Mouse (Mus musculus) ovary, adult 10 weeks (tissue): ENCODE results near the gene Cyp4a29. TPM values are rescaled to one million over a fixed set of nuclear protein-coding genes. Genes with fewer than 3 reads are reported as not detected.

Experiments
- polyA plus RNA-seq: library from polyadenylated mRNA; stranded (reverse); fragments of 350-450 nt; fragmentation: Illumina TruSeq; extraction: RNeasy Lipid Tissue Mini Kit (QIAGEN cat#74804); gene quantifications from one replicate; pipeline ENCODE4 v1.2.3, GENCODE M21; 2014

Gene Cyp4a29
- polyA plus RNA-seq, result not detected

DNA sequence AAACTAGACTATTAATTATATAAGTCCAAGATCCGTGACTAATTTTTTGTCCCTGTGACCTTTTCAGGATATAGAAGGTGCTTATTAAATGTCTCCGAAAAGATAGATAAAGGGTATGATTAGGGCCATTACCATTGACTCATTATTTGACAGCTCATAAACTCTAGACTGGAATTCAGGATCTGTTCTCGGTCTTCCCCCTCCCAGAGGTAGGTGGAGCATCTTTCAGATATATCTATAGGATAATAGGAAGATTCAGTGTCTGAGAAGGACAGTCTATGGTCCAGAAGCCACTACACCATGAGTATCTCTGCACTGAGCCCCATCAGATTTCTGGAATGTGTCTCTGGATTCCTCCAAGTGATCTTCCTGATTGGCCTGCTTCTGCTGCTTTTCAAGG is at the start of gene Cyp4a29:
Cyp4a29 (plus strand) TSS at position 301 of the 400 bp plus-strand sequence.

DNA sequence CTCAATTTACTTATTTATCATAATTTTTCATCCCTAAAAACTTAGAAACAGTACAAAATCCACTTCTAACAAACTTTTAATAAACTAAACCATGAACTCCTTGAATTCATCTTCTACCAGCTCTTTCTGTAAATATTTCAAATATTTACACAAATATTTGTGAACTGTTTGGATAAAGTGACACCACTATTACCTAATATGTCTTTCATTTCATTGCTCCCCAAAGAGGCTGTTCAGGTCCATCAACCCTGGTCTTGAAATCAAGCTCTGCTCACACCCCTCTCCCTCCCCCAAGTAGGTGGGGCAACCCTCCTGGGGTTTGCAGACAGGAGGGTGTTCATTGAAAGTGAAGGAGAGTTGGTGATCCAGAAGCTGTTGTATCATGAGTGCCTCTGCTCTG is 56.9 kb downstream of the Cyp4a29 start, which contains the start of gene Cyp4a12a:
Cyp4a12a (plus strand) TSS at position 301 of the 400 bp plus-strand sequence.

Other genes with a start within 250 kb of the Cyp4a29 start
- 6.8 TPM for gene Stil, start 241.9 kb upstream of the Cyp4a29 start, polyA plus RNA-seq
- 2.4 TPM for gene Tal1, start 185.7 kb upstream of the Cyp4a29 start, polyA plus RNA-seq
- not detected for gene Pdzk1ip1, start 153.4 kb upstream of the Cyp4a29 start, polyA plus RNA-seq
- not detected for gene Cyp4x1, start 107.8 kb upstream of the Cyp4a29 start, polyA plus RNA-seq
- gene Cyp4a12a, start 57.0 kb downstream of the Cyp4a29 start, polyA plus RNA-seq, result not detected
- gene Cyp4a12b, start 169.5 kb downstream of the Cyp4a29 start, polyA plus RNA-seq, result not detected
- gene Cyp4a30b, start 210.5 kb downstream of the Cyp4a29 start, polyA plus RNA-seq, result not detected